Mouse (Mus musculus) neural tube, embryonic 15.5 days (tissue): ENCODE data around the gene C8a. TPM values are rescaled to one million over a fixed set of nuclear protein-coding genes. Genes with fewer than 3 reads are reported as not detected.

Experiments
- ATAC-seq: fragments of 200-750 bp; cut with Nextera tagmentation; 2 replicates; pipeline ENCODE4 v1.8.0; 2017; ENCODE audit warnings: mild to moderate bottlenecking, moderate TSS enrichment, moderate library complexity; ENCODE audit not compliant: low FRiP score
- H3K27ac ChIP-seq: fragments of 300-500 bp; sonication (generic); replicated peaks from 2 replicates; pipeline ENCODE4 v1.5.1; 2015; ENCODE audit warnings: mild to moderate bottlenecking, inconsistent platforms
- H3K27me3 ChIP-seq: fragments of 300-500 bp; sonication (generic); replicated peaks from 2 replicates; pipeline ENCODE4 v1.6.1; 2015; ENCODE audit warnings: inconsistent platforms
- H3K36me3 ChIP-seq: fragments of 300-500 bp; sonication (generic); 2 replicates; pipeline ENCODE4 v1.6.1; 2015; ENCODE audit warnings: inconsistent platforms
- H3K4me1 ChIP-seq: fragments of 300-500 bp; sonication (generic); 2 replicates; pipeline ENCODE4 v1.6.1; 2015; ENCODE audit warnings: inconsistent platforms
- H3K4me2 ChIP-seq: fragments of 300-500 bp; sonication (generic); 2 replicates; pipeline ENCODE4 v1.6.1; 2015; ENCODE audit warnings: inconsistent platforms, mild to moderate bottlenecking, moderate library complexity
- H3K4me3 ChIP-seq: fragments of 300-500 bp; sonication (generic); replicated peaks from 2 replicates; pipeline ENCODE4 v1.5.1; 2015; ENCODE audit warnings: mild to moderate bottlenecking, inconsistent platforms
- H3K9ac ChIP-seq: fragments of 300-500 bp; sonication (generic); replicated peaks from 2 replicates; pipeline ENCODE4 v1.6.1; 2015; ENCODE audit warnings: mild to moderate bottlenecking, inconsistent platforms
- H3K9me3 ChIP-seq: fragments of 300-500 bp; sonication (generic); replicated peaks from 2 replicates; pipeline ENCODE4 v1.6.1; 2016; ENCODE audit warnings: inconsistent platforms
- WGBS: fragments of 180-500 bp; shearing (Covaris S2); methylation state at CpG from one replicate; pipeline ENCODE4 v1.1.7; 2015; ENCODE audit warnings: mixed read lengths; 5-methylcytosine and 5-hydroxymethylcytosine counted together
- polyA plus RNA-seq: library from polyadenylated mRNA; unstranded; fragments of >200 nt; fragmentation: Nextera tagmentation; extraction: Ambion mirVana; gene quantifications from 2 replicates; pipeline ENCODE4 v1.2.1, GENCODE M21; 2015

C8a gene
- 0.06 TPM in 1 of 2 replicates, not detected in the other for polyA plus RNA-seq

DNA sequence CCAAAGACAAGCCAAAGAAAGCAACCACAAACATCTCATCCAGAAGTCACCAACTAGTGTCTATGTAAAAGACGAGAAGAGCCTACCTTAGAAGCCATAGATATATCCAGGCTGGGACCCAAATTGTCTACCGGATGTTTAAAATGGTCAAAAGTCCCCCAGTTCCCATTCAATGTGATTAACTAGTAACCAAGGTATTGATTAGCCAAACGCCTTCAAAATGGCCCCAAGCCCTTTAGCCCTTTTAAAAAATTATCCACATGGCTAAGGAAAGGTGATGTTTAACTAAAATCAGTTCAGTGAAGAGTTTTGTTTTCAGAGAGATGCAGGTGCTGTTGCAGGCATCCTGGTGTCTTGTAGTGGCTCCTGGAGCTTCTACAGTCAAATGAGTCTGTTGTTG, at the start of gene C8a:
Gene C8a, minus strand, starts transcription at position 76 of the 400 bp plus-strand sequence.
- ATAC-seq = no peak
- Histone ChIP-seq H3K27ac (no peak within 1 kb of the TSS), H3K4me2 (no peak within 1 kb of the TSS), H3K4me1 (no peaks in the 10 kb centered on the region), H3K9me3 (no peaks in the 10 kb centered on the region), H3K36me3 (no peaks in the 10 kb centered on the region), H3K4me3 (no peak within 1 kb of the TSS), H3K9ac (no peak within 1 kb of the TSS), H3K27me3 (no peaks in the 10 kb centered on the region)
- 90% methylated on average over 3 of the region's 3 CpGs for WGBS

DNA sequence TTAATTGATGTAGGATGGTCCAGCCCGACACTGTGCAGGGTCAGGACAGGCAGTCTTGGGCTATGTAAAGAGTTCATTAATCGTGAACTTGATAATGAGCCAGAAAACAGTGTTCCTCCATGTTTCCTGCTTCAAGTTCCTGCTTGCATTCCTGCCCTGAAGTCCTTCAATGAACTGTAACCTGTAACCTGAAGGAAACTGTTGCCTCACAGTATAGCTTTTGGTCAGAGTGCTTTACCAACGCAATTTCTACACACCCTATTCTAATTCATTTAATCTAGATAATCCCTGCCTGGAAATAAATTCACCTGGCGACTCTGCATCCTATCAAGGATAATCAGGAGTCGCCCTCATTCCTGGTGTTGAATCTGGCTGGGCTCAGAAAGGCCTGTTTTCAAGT, 49.2 kb upstream of the C8a start:
- H3K4me2 ChIP-seq = no peak overlapping the region
- no peaks in the 10 kb centered on the region for H3K9me3 ChIP-seq
- no peaks in the 10 kb centered on the region for H3K36me3 ChIP-seq
- no peaks in the 10 kb centered on the region for H3K27me3 ChIP-seq
- H3K4me1 ChIP-seq = no peaks in the 10 kb centered on the region
- H3K4me3 ChIP-seq = no peak overlapping the region
- no peak for ATAC-seq
- no peak overlapping the region for H3K27ac ChIP-seq
- H3K9ac ChIP-seq = no peak overlapping the region
- WGBS = 89% methylated on average over 5 of the region's 5 CpGs

DNA sequence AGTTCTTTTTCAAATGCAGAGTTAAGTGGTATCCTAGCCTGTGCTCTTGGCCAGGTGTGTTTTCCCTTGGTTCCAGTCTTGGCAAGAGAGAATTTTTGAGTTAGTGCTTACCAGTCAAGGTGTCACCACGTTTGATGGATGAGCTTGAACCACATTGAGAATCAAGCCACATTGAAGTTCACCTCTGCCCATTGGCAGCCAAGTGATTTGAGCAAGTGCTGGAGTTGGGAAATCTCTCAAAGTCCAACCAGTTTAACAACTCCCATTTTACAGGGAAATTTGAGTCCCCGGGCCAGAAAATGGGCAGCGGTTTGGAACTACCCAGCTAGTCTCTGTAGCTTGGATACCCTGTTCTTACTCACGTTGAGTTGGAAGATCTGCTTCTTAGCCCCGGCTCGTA, 41.8 kb upstream of the C8a start:
- H3K4me3 ChIP-seq = no peak overlapping the region
- no peak overlapping the region for H3K27ac ChIP-seq
- ATAC-seq = no peak
- no peak overlapping the region for H3K9ac ChIP-seq
- H3K27me3 ChIP-seq = peaks cover 6% of the 10 kb centered on the region
- no peak overlapping the region for H3K4me2 ChIP-seq
- no peaks in the 10 kb centered on the region for H3K9me3 ChIP-seq
- H3K36me3 ChIP-seq = no peaks in the 10 kb centered on the region
- peaks cover 6% of the 10 kb centered on the region for H3K4me1 ChIP-seq
- 89% methylated on average over 6 of the region's 6 CpGs for WGBS

DNA sequence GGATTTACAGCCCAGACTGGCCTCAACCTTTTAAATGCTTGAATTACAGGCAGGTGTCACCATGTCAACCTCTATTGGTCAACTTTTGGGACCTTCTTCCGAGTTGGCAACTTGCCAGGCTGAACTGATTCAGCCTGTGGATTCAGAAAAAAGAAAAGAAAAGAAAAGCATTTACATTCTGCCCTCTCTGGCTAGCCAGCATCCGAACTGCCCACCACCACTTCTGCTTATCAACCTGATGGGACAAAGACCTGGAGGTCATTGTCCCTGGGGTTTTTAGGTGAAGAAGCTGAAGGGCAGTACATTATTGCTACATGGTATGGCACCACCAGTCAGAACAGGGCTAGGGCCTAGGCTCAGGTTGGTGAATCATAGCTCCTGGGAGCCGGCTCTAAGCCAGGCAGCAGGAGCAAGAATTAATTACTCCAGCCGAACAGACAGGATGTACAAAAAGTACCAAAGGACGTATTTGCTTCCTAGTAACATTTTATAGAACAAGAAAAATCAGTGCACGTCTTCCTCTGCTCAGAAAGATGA, 38.6 kb upstream of the C8a start:
- H3K4me1 ChIP-seq = peaks cover 6% of the 10 kb centered on the region
- ATAC-seq = no peak
- no peak overlapping the region for H3K4me3 ChIP-seq
- WGBS = 56% methylated on average over 6 of the region's 6 CpGs
- no peaks in the 10 kb centered on the region for H3K36me3 ChIP-seq
- no peak overlapping the region for H3K4me2 ChIP-seq
- no peak overlapping the region for H3K9ac ChIP-seq
- H3K9me3 ChIP-seq = no peaks in the 10 kb centered on the region
- no peak overlapping the region for H3K27ac ChIP-seq
- peaks cover 6% of the 10 kb centered on the region for H3K27me3 ChIP-seq

DNA sequence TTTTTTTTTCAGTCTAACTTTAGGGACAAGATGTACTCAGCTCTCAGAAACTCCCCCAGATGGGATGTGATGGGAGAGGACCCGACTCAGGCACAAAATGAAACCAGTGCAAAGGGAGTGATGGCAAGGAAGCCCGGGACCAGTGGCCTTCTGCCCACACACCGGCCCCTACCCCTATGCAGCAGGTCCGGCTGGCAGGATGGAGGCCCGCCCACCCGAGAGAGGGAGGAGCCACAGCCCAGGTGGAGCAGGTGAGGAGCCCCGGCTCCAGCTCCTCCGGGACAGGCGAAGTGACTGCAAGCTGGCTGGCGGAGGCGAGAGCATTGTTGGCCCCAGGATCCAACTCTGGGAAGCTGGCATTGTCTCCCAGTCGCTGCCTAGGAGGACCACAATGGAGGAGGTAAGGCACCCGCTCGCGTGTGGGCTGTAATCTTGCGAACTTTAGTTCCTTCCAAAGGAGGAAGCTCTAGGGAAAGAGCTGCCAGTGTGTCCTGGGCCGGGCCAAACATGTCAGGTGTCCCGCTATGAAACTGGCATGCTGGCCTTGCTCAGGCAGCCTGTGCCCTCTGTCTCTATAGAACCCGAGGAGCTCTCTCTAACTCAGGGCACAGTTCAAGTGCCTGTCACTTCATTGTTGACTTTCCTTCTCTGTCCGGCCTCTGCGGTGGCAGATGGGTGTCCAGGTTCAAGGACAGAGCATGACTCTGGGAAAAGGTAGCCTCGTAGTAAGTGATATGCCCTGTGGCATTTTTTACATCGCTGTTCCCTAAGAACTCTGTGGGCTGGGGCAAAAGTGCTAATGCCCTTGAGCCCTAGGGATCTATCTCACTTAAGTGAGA, 37.3 kb upstream of the C8a start, which contains the start of gene Fyb2:
Gene Fyb2, plus strand, starts transcription at position 166 of the 839 bp plus-strand sequence.
- H3K36me3 ChIP-seq = no peaks in the 10 kb centered on the region
- H3K27me3 ChIP-seq = peaks cover 6% of the 10 kb centered on the region
- no peak for ATAC-seq
- H3K9me3 ChIP-seq = no peaks in the 10 kb centered on the region
- 31% methylated on average over 23 of the region's 23 CpGs for WGBS
- H3K4me3 ChIP-seq = 0 out of 2 replicates have a peak within 1 kb of the TSS, but pooled peaks have one; percentile 2
- H3K4me1 ChIP-seq = peaks cover 6% of the 10 kb centered on the region
- H3K27ac ChIP-seq = no peak within 1 kb of the TSS
- peak within 1 kb of the TSS; percentile 43 for H3K4me2 ChIP-seq
- H3K9ac ChIP-seq = no peak within 1 kb of the TSS

DNA sequence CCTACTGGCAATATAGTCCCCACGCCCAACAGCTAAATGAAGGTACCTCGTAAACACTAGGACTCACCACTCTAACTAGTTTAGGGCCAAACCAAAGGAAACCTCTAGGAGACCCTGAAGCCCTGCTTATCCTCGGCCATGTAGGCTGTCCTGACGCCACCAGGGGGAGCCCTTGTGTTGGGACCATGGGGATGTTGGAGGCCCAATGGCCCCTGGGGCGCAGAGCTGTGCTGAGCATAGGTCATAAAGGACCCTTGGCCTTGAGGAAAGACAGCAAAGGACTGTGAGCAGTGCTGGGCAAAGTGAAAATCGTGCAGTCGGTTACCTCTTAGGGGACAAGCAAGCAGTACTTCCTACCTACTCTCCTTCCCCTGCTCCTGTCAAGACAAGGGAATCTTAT, 35.5 kb upstream of the C8a start:
- Histone ChIP-seq H3K4me3 (no peak overlapping the region), H3K9me3 (no peaks in the 10 kb centered on the region), H3K4me2 (no peak overlapping the region), H3K27ac (no peak overlapping the region), H3K4me1 (peaks cover 6% of the 10 kb centered on the region), H3K9ac (no peak overlapping the region), H3K27me3 (peaks cover 6% of the 10 kb centered on the region), H3K36me3 (no peaks in the 10 kb centered on the region)
- no peak for ATAC-seq
- 28% methylated on average over 7 of the region's 7 CpGs for WGBS

DNA sequence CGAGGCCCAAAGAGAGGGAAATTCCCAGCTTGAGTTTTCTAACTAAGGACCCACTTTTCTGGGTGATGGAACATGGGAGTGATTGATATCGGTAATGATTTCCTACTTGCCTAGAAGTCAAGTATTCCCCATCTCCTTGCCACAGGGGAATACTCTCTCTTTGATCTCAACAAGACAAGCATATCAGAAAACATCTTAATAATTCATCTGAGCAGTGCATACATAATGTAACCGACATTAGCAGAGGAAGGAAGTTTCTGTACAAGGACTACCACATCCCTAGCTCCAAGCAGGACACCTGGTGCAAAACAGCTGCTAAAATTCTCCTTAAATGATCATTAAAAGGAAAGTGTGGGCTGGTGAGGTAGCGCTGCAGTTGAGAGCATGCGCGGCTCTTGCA, 28.9 kb upstream of the C8a start:
- H3K9ac ChIP-seq = no peak overlapping the region
- 91% methylated on average over 6 of the region's 6 CpGs for WGBS
- H3K36me3 ChIP-seq = no peaks in the 10 kb centered on the region
- no peak for ATAC-seq
- H3K4me1 ChIP-seq = no peaks in the 10 kb centered on the region
- no peaks in the 10 kb centered on the region for H3K9me3 ChIP-seq
- no peak overlapping the region for H3K4me2 ChIP-seq
- H3K27ac ChIP-seq = no peak overlapping the region
- no peak overlapping the region for H3K4me3 ChIP-seq
- H3K27me3 ChIP-seq = no peaks in the 10 kb centered on the region

DNA sequence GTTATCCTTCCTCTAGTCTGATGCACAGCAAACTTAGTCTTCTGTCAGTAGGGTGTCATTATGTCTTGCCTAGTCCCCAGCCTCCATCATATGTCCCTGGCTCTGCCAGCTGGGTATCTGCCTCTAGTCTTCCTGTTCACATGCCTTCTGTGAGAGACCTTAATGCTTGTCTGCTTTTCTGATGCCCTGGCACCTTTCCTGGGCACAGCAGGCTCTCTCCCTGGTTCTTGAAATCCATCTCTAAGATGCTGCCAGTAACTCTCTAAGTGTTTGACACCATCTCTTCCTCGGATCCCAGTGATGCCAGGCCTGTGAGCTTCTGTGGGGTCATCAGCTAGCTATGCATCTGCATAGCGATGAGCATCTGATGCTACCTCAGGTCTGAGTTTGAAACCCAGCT, 26.6 kb upstream of the C8a start:
- H3K36me3 ChIP-seq = no peaks in the 10 kb centered on the region
- H3K4me3 ChIP-seq = no peak overlapping the region
- H3K27me3 ChIP-seq = no peaks in the 10 kb centered on the region
- ATAC-seq = no peak
- no peaks in the 10 kb centered on the region for H3K4me1 ChIP-seq
- 77% methylated on average over 2 of the region's 2 CpGs for WGBS
- H3K9me3 ChIP-seq = no peaks in the 10 kb centered on the region
- H3K27ac ChIP-seq = no peak overlapping the region
- no peak overlapping the region for H3K4me2 ChIP-seq
- H3K9ac ChIP-seq = no peak overlapping the region

DNA sequence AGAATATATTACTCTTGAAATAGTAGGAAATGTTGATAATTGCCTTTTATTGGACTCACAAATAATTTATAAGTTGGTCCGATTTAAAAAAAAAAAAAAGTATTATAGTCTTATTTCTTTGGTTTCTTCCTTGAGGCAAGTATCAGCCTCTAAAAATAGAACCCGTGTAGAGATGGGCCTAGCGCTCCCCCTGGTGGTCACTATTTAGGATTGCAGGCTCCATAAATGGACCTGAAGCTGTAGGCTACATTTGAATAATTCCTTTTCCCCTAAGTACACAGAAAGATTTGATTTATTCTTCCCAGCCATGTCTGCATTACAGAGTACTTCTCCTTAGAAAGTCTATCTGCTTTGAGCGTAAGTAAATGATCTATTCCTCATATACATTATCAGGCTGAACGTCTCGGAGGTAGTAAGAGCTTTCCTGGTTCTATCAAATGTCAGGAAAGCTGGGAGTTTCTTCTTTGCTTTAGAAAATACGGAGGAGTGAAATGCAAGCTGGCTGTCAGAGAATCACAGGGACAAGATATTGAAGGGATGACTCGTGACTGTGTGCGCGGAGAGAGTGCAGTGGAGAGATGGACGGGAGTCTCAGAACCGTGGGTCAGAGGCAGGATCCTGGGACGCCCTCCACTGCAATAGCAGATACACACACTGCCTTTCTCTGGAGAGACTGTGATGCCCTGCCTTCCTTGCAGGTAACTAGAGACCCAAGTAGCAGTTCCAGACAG, 18.0 kb upstream of the C8a start:
- WGBS = 57% methylated on average over 13 of the region's 13 CpGs
- Histone ChIP-seq H3K4me3 (no peak overlapping the region), H3K4me2 (no peak overlapping the region), H3K4me1 (peaks cover 8% of the 10 kb centered on the region), H3K36me3 (no peaks in the 10 kb centered on the region), H3K27ac (no peak overlapping the region), H3K9ac (no peak overlapping the region), H3K27me3 (0 out of 2 replicates have a peak, but pooled peaks cover 2% of the 10 kb centered on the region), H3K9me3 (no peaks in the 10 kb centered on the region)
- ATAC-seq = no peak

DNA sequence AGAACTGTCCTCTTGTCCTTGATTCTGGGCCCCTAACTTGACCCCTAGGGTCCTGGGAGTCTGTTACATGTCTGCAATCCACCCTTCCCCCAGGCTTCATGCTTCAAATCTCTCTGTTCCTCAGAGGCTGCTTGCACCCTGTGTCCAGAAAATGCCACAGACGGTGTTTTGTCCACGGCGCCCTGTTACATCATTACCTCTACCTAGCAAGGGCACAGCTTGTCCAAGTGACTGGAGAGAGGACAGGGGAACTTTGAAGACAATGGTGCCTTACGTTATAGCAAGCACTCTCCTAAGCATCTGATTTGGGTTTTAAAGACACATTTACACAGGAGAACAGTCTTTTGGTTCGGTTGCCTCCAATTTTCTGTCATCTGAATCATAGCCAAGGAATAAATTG, 17.4 kb upstream of the C8a start:
- ATAC-seq = no peak
- Histone ChIP-seq H3K4me2 (no peak overlapping the region), H3K9ac (no peak overlapping the region), H3K36me3 (no peaks in the 10 kb centered on the region), H3K9me3 (no peaks in the 10 kb centered on the region), H3K4me1 (peaks cover 12% of the 10 kb centered on the region), H3K4me3 (no peak overlapping the region), H3K27ac (no peak overlapping the region), H3K27me3 (0 out of 2 replicates have a peak, but pooled peaks cover 2% of the 10 kb centered on the region)
- 66% methylated on average over 5 of the region's 5 CpGs for WGBS

DNA sequence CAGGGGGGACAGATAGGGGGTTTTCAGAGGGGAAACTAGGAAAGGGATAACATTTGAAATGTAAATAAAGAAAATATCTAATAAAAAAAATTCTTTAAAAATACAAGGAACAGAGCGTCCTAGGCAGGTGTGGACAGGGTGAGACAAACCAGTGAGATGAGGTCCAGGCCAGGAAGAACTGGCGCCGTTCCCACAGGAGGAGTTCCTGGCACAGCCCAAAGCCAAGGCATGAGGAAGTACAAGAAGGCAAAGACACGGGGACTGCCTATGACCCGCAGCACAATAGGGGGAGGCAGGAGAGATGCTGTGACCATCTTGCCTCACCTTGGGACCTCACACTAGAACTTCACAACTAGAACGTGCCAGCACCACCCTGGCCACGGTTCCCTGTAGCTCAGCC, 15.5 kb upstream of the C8a start:
- no peak for ATAC-seq
- Histone ChIP-seq H3K27ac (no peak overlapping the region), H3K9ac (no peak overlapping the region), H3K27me3 (0 out of 2 replicates have a peak, but pooled peaks cover 2% of the 10 kb centered on the region), H3K4me2 (no peak overlapping the region), H3K9me3 (no peaks in the 10 kb centered on the region), H3K36me3 (no peaks in the 10 kb centered on the region), H3K4me1 (peaks cover 12% of the 10 kb centered on the region), H3K4me3 (no peak overlapping the region)
- WGBS = 92% methylated on average over 7 of the region's 7 CpGs
